Mouse (Mus musculus) bone marrow, adult 2 months (tissue): ENCODE measurements around the gene Tsc2. TPM values are rescaled to one million over a fixed set of nuclear protein-coding genes. Genes with fewer than 3 reads are reported as not detected.

ENCODE experiments used
- H3K27ac ChIP-seq: fragments of 200-500 bp; 2 replicates; pipeline ENCODE4 v1.5.1; 2012; ENCODE audit warnings: low read depth, mild to moderate bottlenecking, control low read depth, inconsistent platforms, low read length; ENCODE audit not compliant: control insufficient read depth, poor library complexity, insufficient read depth
- H3K4me1 ChIP-seq: fragments of 200-500 bp; 2 replicates; pipeline ENCODE4 v1.6.1; 2011; ENCODE audit warnings: low read length; ENCODE audit not compliant: control insufficient read depth, insufficient read depth
- H3K4me3 ChIP-seq: fragments of 200-500 bp; replicated peaks from 2 replicates; pipeline ENCODE3; 2011; ENCODE audit warnings: mild to moderate bottlenecking, low read depth, low read length, control low read depth; ENCODE audit not compliant: control insufficient read depth
- CTCF ChIP-seq: fragments of 200-500 bp; IDR thresholded peaks from 2 replicates; pipeline ENCODE4 v1.5.1; 2011; ENCODE audit warnings: low read length, control low read depth; ENCODE audit not compliant: control insufficient read depth, insufficient read depth
- POLR2A ChIP-seq: fragments of 200-500 bp; IDR thresholded peaks from 2 replicates; pipeline ENCODE4 v1.6.1; 2011; ENCODE audit warnings: low read depth, mild to moderate bottlenecking, control low read depth, low read length, borderline replicate concordance; ENCODE audit not compliant: control insufficient read depth
- WGBS: fragments of 180-500 bp; shearing (Covaris S2); methylation state at CpG from one replicate; pipeline ENCODE4 v1.1.7; 2018; 5-methylcytosine and 5-hydroxymethylcytosine counted together
- polyA plus RNA-seq: library from polyadenylated mRNA; stranded (reverse); fragments of >200 nt; gene quantifications from 2 replicates; pipeline ENCODE4 v1.2.4, GENCODE M21; 2011; ENCODE audit warnings: low replicate concordance; ENCODE audit not compliant: missing spikeins, insufficient read depth, insufficient read length

The Tsc2 gene
- polyA plus RNA-seq, 1 experiment, result 92.1 TPM

GRCm38 (mm10) chr17:24596471-24597183 lies 35.8 kb downstream of the Tsc2 start:
- WGBS, result 91% methylated on average over 19 of the region's 19 CpGs
- no peaks in the 10 kb centered on the region for H3K4me1 ChIP-seq
- no peak overlapping the region for H3K4me3 ChIP-seq
- TF ChIP-seq CTCF (no peak), POLR2A (no peak)
- H3K27ac ChIP-seq, result no peak overlapping the region

- no peak for TF ChIP-seq POLR2A
- no peak for TF ChIP-seq CTCF
- Histone ChIP-seq H3K4me3 (no peak overlapping the region), H3K4me1 (no peaks in the 10 kb centered on the region), H3K27ac (no peak overlapping the region)
- WGBS, result 82% methylated on average over 5 of the region's 5 CpGs
These were observed 36.4 kb downstream of the Tsc2 start for GRCm38 (mm10) chr17:24596073-24596466.

GRCm38 (mm10) chr17:24595126-24596072 lies 37.0 kb downstream of the Tsc2 start:
- H3K4me1 ChIP-seq, result no peaks in the 10 kb centered on the region
- H3K27ac ChIP-seq, result no peak overlapping the region; the same call in 1 of the 2 replicates
- 84% methylated on average over 17 of the region's 17 CpGs for WGBS
- no peak for TF ChIP-seq CTCF
- TF ChIP-seq POLR2A, result no peak
- H3K4me3 ChIP-seq, result no peak overlapping the region

- TF ChIP-seq CTCF (no peak), POLR2A (peak; percentile 9; the same call in 1 of the 2 replicates)
These were observed 38.2 kb downstream of the Tsc2 start for GRCm38 (mm10) chr17:24593992-24594890.

GRCm38 (mm10) chr17:24593248-24593647 lies 39.2 kb downstream of the Tsc2 start:
- 84% methylated on average over 5 of the region's 5 CpGs for WGBS
- H3K4me1 ChIP-seq, result no peaks in the 10 kb centered on the region
- no peak for TF ChIP-seq POLR2A
- TF ChIP-seq CTCF, result no peak
- H3K4me3 ChIP-seq, result no peak overlapping the region
- H3K27ac ChIP-seq, result no peak overlapping the region

More at GRCm38 (mm10) chr17:24593992-24594890, 38.2 kb downstream of the Tsc2 start:
- H3K27ac ChIP-seq, result no peak overlapping the region
- H3K4me1 ChIP-seq, result no peaks in the 10 kb centered on the region
- WGBS, result 92% methylated on average over 26 of the region's 26 CpGs
- H3K4me3 ChIP-seq, result no peak overlapping the region

GRCm38 (mm10) chr17:24591695-24592094 lies 40.7 kb downstream of the Tsc2 start:
- no peak overlapping the region for H3K4me3 ChIP-seq
- WGBS, result 91% methylated on average over 5 of the region's 5 CpGs
- no peak overlapping the region for H3K27ac ChIP-seq
- TF ChIP-seq CTCF (no peak), POLR2A (no peak)
- H3K4me1 ChIP-seq, result no peaks in the 10 kb centered on the region

GRCm38 (mm10) chr17:24590943-24591342 lies 41.5 kb downstream of the Tsc2 start:
- WGBS, result 76% methylated on average over 3 of the region's 3 CpGs
- TF ChIP-seq POLR2A (no peak), CTCF (no peak)
- Histone ChIP-seq H3K27ac (no peak overlapping the region), H3K4me3 (no peak overlapping the region), H3K4me1 (no peaks in the 10 kb centered on the region)
